Mouse (Mus musculus): ENCODE data around the gene Dnaaf5.

The Dnaaf5 gene

DNA sequence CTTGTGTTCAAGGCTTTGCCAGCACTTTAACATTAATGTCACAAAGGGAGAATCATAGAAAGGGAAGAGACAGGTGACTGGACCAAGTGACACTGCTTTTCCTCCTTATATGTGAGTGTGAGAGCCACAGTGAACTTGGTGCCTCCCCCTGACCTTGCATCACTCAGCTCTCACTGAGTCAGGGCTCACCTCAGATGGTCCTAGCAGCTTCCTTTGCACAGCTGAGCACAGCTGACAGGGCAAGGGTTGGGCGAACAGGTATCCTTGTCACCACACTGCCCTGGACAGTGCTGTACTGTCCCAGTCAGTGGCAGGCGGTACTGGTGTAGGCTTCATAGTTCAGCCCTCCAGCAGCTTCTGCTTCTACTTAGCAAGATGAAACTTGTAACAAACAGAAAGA is 77.6 kb downstream of the Dnaaf5 start:
- no peak for DNase-seq (ENCODE audit: low read depth, low spot score)

GRCm38 (mm10) chr5:139228318-139228717 is 78.3 kb downstream of the Dnaaf5 start:
- no peak for DNase-seq (ENCODE audit: low read depth, low spot score)

DNA sequence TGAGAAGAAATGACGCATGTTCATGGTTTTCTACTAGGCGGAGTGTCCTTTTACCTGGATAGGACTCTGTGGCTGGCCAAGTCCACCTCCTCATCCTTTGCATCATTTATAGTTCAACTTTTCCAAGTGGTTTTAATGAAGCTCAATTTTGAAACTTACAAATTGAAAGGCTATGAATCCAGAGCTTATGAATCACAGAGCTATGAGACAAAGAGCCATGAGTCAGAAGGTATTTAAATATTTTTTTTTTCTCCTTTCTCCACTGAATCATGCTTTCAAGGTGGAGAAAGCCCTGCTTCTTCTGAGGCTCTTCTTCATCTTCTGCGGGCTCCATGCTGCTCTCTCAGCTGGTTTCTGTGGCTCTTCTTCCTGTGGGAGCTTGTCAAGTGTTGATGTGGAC is 79.7 kb downstream of the Dnaaf5 start:
- no peak for DNase-seq (ENCODE audit: low read depth, low spot score)

- DNase-seq (ENCODE audit: low read depth, low spot score) = no peak
Observed at GRCm38 (mm10) chr5:139232083-139232482, 82.1 kb downstream of the Dnaaf5 start.

GRCm38 (mm10) chr5:139234423-139234822 is 84.4 kb downstream of the Dnaaf5 start:
- DNase-seq (ENCODE audit: low read depth, low spot score) = no peak
